Mouse (Mus musculus) intestine, postnatal 0 days (tissue): ENCODE measurements around the gene Ddx4. TPM values are rescaled to one million over a fixed set of nuclear protein-coding genes. Genes with fewer than 3 reads are reported as not detected.

Experiments used
- ATAC-seq: fragments of 200-750 bp; cut with Nextera tagmentation; 2 replicates; pipeline ENCODE4 v1.8.0; 2017; ENCODE audit warnings: mild to moderate bottlenecking, moderate TSS enrichment, moderate library complexity
- H3K27ac ChIP-seq: fragments of 300-500 bp; sonication (generic); 2 replicates; pipeline ENCODE4 v1.5.1; 2014; ENCODE audit warnings: mild to moderate bottlenecking, low read depth, low read length, moderate library complexity
- H3K27me3 ChIP-seq: fragments of 300-500 bp; sonication (generic); replicated peaks from 2 replicates; pipeline ENCODE4 v1.6.1; 2014; ENCODE audit warnings: low read length, mixed read lengths; ENCODE audit not compliant: control insufficient read depth, insufficient read depth
- H3K36me3 ChIP-seq: fragments of 300-500 bp; sonication (generic); 2 replicates; pipeline ENCODE4 v1.6.1; 2014; ENCODE audit warnings: mild to moderate bottlenecking, moderate library complexity; ENCODE audit not compliant: control insufficient read depth, insufficient read depth
- H3K4me1 ChIP-seq: fragments of 300-500 bp; sonication (generic); replicated peaks from 2 replicates; pipeline ENCODE4 v1.6.1; 2014; ENCODE audit warnings: antibody characterized with exemption, low read length, mixed read lengths; ENCODE audit not compliant: control insufficient read depth, insufficient read depth
- H3K4me2 ChIP-seq: fragments of 300-500 bp; sonication (generic); replicated peaks from 2 replicates; pipeline ENCODE4 v1.6.1; 2014; ENCODE audit warnings: low read depth, mild to moderate bottlenecking, moderate library complexity
- H3K4me3 ChIP-seq: fragments of 300-500 bp; sonication (generic); 2 replicates; pipeline ENCODE4 v1.5.1; 2014; ENCODE audit warnings: low read depth, low read length
- H3K9ac ChIP-seq: fragments of 300-500 bp; sonication (generic); 2 replicates; pipeline ENCODE4 v1.6.1; 2014; ENCODE audit warnings: mild to moderate bottlenecking, low read depth, low read length
- H3K9me3 ChIP-seq: fragments of 300-500 bp; sonication (generic); 2 replicates; pipeline ENCODE4 v1.6.1; 2016; ENCODE audit warnings: mixed run types; ENCODE audit not compliant: control insufficient read depth
- CTCF ChIP-seq: sonication (generic); IDR thresholded peaks from 2 replicates; pipeline ENCODE4 v1.5.1; 2016; ENCODE audit warnings: low read depth, mild to moderate bottlenecking, control low read depth, antibody characterized with exemption, moderate library complexity
- WGBS: fragments of 180-500 bp; shearing (Covaris S2); extraction: QIAGEN DNeasy Blood & Tissue Kit; methylation state at CpG from one replicate; pipeline ENCODE4 v1.1.7; 2014; 5-methylcytosine and 5-hydroxymethylcytosine counted together
- polyA plus RNA-seq: library from polyadenylated mRNA; unstranded; fragments of >200 nt; fragmentation: Nextera tagmentation; extraction: Ambion mirVana; gene quantifications from 2 replicates; pipeline ENCODE4 v1.2.1, GENCODE M21; 2015

The Ddx4 gene
- polyA plus RNA-seq, 1 experiment from 2014 or later = 0.25 TPM

GRCm38 (mm10) chr13:112573800-112574199 is 78.5 kb downstream of the Ddx4 start:
- ATAC-seq = no peak
- H3K27ac ChIP-seq = no peak overlapping the region
- TF ChIP-seq CTCF = no peak
- H3K36me3 ChIP-seq = no peaks in the 10 kb centered on the region
- H3K4me3 ChIP-seq = no peak overlapping the region
- H3K4me2 ChIP-seq = no peak overlapping the region
- H3K9me3 ChIP-seq = no peaks in the 10 kb centered on the region
- H3K9ac ChIP-seq = no peak overlapping the region
- no peaks in the 10 kb centered on the region for H3K4me1 ChIP-seq
- no peaks in the 10 kb centered on the region for H3K27me3 ChIP-seq

- no peak overlapping the region for H3K27ac ChIP-seq
- 73% methylated on average over 5 of the region's 5 CpGs for WGBS
- H3K4me1 ChIP-seq = no peaks in the 10 kb centered on the region
- no peaks in the 10 kb centered on the region for H3K27me3 ChIP-seq
- no peak overlapping the region for H3K4me3 ChIP-seq
- no peak for TF ChIP-seq CTCF
- H3K9me3 ChIP-seq = no peaks in the 10 kb centered on the region
- no peak overlapping the region for H3K9ac ChIP-seq
- H3K36me3 ChIP-seq = no peaks in the 10 kb centered on the region
- no peak for ATAC-seq
- H3K4me2 ChIP-seq = no peak overlapping the region
These were observed 81.5 kb downstream of the Ddx4 start for GRCm38 (mm10) chr13:112570768-112571167.

- no peak for TF ChIP-seq CTCF
- Histone ChIP-seq H3K4me3 (no peak overlapping the region), H3K27ac (no peak overlapping the region), H3K27me3 (no peaks in the 10 kb centered on the region), H3K9ac (no peak overlapping the region), H3K36me3 (no peaks in the 10 kb centered on the region), H3K4me2 (no peak overlapping the region), H3K4me1 (no peaks in the 10 kb centered on the region), H3K9me3 (no peaks in the 10 kb centered on the region)
- no peak for ATAC-seq
- 46% methylated on average over 4 of the region's 4 CpGs for WGBS
These were observed 82.7 kb downstream of the Ddx4 start for GRCm38 (mm10) chr13:112569606-112570005.

- WGBS = 86% methylated on average over 6 of the region's 6 CpGs
- H3K36me3 ChIP-seq = no peaks in the 10 kb centered on the region
- no peaks in the 10 kb centered on the region for H3K9me3 ChIP-seq
- no peak overlapping the region for H3K4me2 ChIP-seq
- no peak for ATAC-seq
- no peak overlapping the region for H3K4me3 ChIP-seq
- H3K27me3 ChIP-seq = no peaks in the 10 kb centered on the region
- no peak overlapping the region for H3K27ac ChIP-seq
- H3K4me1 ChIP-seq = no peaks in the 10 kb centered on the region
- no peak overlapping the region for H3K9ac ChIP-seq
- TF ChIP-seq CTCF = no peak
These were observed 91.6 kb downstream of the Ddx4 start for GRCm38 (mm10) chr13:112560554-112561138.

GRCm38 (mm10) chr13:112556501-112556900 is 95.8 kb downstream of the Ddx4 start:
- Histone ChIP-seq H3K4me2 (no peak overlapping the region), H3K27me3 (no peaks in the 10 kb centered on the region), H3K36me3 (no peaks in the 10 kb centered on the region), H3K9ac (no peak overlapping the region), H3K4me3 (no peak overlapping the region), H3K27ac (no peak overlapping the region), H3K4me1 (no peaks in the 10 kb centered on the region), H3K9me3 (no peaks in the 10 kb centered on the region)
- WGBS = 44% methylated on average over 2 of the region's 2 CpGs
- no peak for TF ChIP-seq CTCF
- no peak for ATAC-seq

- Histone ChIP-seq H3K4me3 (no peak overlapping the region), H3K36me3 (no peaks in the 10 kb centered on the region), H3K9ac (no peak overlapping the region), H3K4me1 (no peaks in the 10 kb centered on the region), H3K4me2 (no peak overlapping the region), H3K27me3 (no peaks in the 10 kb centered on the region), H3K27ac (no peak overlapping the region), H3K9me3 (no peaks in the 10 kb centered on the region)
- no peak for TF ChIP-seq CTCF
- WGBS = 90% methylated on average over 5 of the region's 5 CpGs
- ATAC-seq = no peak
These were observed 99.0 kb downstream of the Ddx4 start for GRCm38 (mm10) chr13:112553304-112553703.
